Mouse (Mus musculus) CH12.LX (cell line): ENCODE results near the gene Nr1i3. TPM values are rescaled to one million over a fixed set of nuclear protein-coding genes. Genes with fewer than 3 reads are reported as not detected.
A peak's percentile ranks its signal among the peaks of the same experiment; 100 is the strongest.

ENCODE experiments used
- DNase-seq: peaks from one replicate; pipeline ENCODE4 v3.0.0-alpha.2; 2013; ENCODE audit errors: extremely low read depth
- H3K27ac ChIP-seq: 2 replicates; pipeline ENCODE4 v1.5.1; 2012; ENCODE audit warnings: low read depth, mild to moderate bottlenecking, control low read depth, moderate library complexity; ENCODE audit not compliant: insufficient read depth
- H3K27me3 ChIP-seq: replicated peaks from 2 replicates; pipeline ENCODE3; 2012; ENCODE audit warnings: inconsistent platforms
- H3K36me3 ChIP-seq, 2 experiments: replicated peaks in 1 of 2; 2 replicates each; pipeline versions ENCODE3 to v1.6.1; 2012; ENCODE audit warnings: inconsistent platforms in 1 of 2, low read length in 1 of 2, mild to moderate bottlenecking in 1 of 2, mixed read lengths in 1 of 2, moderate library complexity in 1 of 2; ENCODE audit not compliant: control insufficient read depth in 1 of 2, insufficient read depth in 1 of 2
- H3K4me1 ChIP-seq, 2 experiments: 2 replicates each; pipeline ENCODE4 v1.6.1; 2012; ENCODE audit warnings: inconsistent platforms in 1 of 2, moderate library complexity in 1 of 2; ENCODE audit not compliant: insufficient read depth in 2 of 2, control insufficient read depth in 1 of 2
- H3K4me2 ChIP-seq: 2 replicates; pipeline ENCODE4 v1.6.1; 2012; ENCODE audit warnings: low read depth, mild to moderate bottlenecking, control low read depth; ENCODE audit not compliant: poor library complexity, insufficient read depth, severe bottlenecking
- H3K4me3 ChIP-seq, 3 experiments: fragments of 150-350 bp in 1 of 3; sonication (generic) in 1 of 3; replicated peaks in 1 of 3; 2 replicates each; pipeline versions ENCODE3 to v1.5.1; 2011 to 2012; ENCODE audit warnings: low read depth in 2 of 3, low read length in 2 of 3, mild to moderate bottlenecking in 2 of 3, moderate library complexity in 2 of 3, control low read depth in 1 of 3, improper control_type of control experiment in 1 of 3, inconsistent platforms in 1 of 3, mixed read lengths in 1 of 3; ENCODE audit not compliant: poor library complexity in 1 of 3
- H3K79me2 ChIP-seq: replicated peaks from 2 replicates; pipeline ENCODE4 v1.6.1; 2012; ENCODE audit warnings: mild to moderate bottlenecking, moderate library complexity; ENCODE audit not compliant: control insufficient read depth, poor library complexity, insufficient read depth, severe bottlenecking; ENCODE audit errors: extremely low read depth
- H3K9ac ChIP-seq: 2 replicates; pipeline ENCODE4 v1.6.1; 2012; ENCODE audit warnings: low read depth, mild to moderate bottlenecking, control low read depth, moderate library complexity; ENCODE audit not compliant: insufficient read depth
- H3K9me3 ChIP-seq: replicated peaks from 2 replicates; pipeline ENCODE3; 2012; ENCODE audit warnings: low read length, inconsistent platforms, mixed read lengths
- BHLHE40 ChIP-seq: IDR thresholded peaks from 2 replicates; pipeline ENCODE4 v1.6.1; 2011; ENCODE audit warnings: mild to moderate bottlenecking, low read depth, low read length, improper control_type of control experiment
- CHD2 ChIP-seq: IDR thresholded peaks from 2 replicates; pipeline ENCODE4 v1.6.1; 2011; ENCODE audit warnings: low read length, improper control_type of control experiment
- CTCF ChIP-seq, 2 experiments: IDR thresholded peaks in 1 of 2; conservative IDR thresholded peaks in 1 of 2; 2 replicates each; pipeline ENCODE4 v1.5.1; 2011 to 2012; ENCODE audit warnings: low read depth in 2 of 2, low read length in 2 of 2, improper control_type of control experiment in 1 of 2, inconsistent platforms in 1 of 2, mild to moderate bottlenecking in 1 of 2, moderate library complexity in 1 of 2
- E2F4 ChIP-seq: IDR thresholded peaks from 2 replicates; pipeline ENCODE4 v1.6.1; 2011; ENCODE audit warnings: low read depth, low read length, improper control_type of control experiment; ENCODE audit not compliant: insufficient replicate concordance
- ELF1 ChIP-seq: IDR thresholded peaks from 2 replicates; pipeline ENCODE4 v1.6.1; 2014; ENCODE audit warnings: low read depth, mild to moderate bottlenecking, inconsistent platforms, low read length, improper control_type of control experiment
- GABPA ChIP-seq: IDR thresholded peaks from 2 replicates; pipeline ENCODE4 v1.6.1; 2012; ENCODE audit warnings: low read depth, low read length, improper control_type of control experiment, inconsistent platforms; ENCODE audit not compliant: insufficient replicate concordance
- HCFC1 ChIP-seq: IDR thresholded peaks from 2 replicates; pipeline ENCODE4 v1.6.1; 2012; ENCODE audit warnings: low read depth, mild to moderate bottlenecking, inconsistent platforms, low read length, improper control_type of control experiment
- IRF4 ChIP-seq: IDR thresholded peaks from 2 replicates; pipeline ENCODE4 v1.6.1; 2014; ENCODE audit warnings: low read depth, mild to moderate bottlenecking, inconsistent platforms, low read length, improper control_type of control experiment
- KAT2A ChIP-seq: IDR thresholded peaks from 2 replicates; pipeline ENCODE4 v1.6.1; 2012; ENCODE audit warnings: low read length, improper control_type of control experiment, inconsistent platforms; ENCODE audit not compliant: insufficient replicate concordance
- MAFK ChIP-seq: IDR thresholded peaks from 2 replicates; pipeline ENCODE4 v1.6.1; 2011; ENCODE audit warnings: low read length, improper control_type of control experiment; ENCODE audit not compliant: insufficient replicate concordance
- MAX ChIP-seq: IDR thresholded peaks from 2 replicates; pipeline ENCODE4 v1.6.1; 2011; ENCODE audit warnings: low read length, improper control_type of control experiment
- MAZ ChIP-seq: IDR thresholded peaks from 2 replicates; pipeline ENCODE4 v1.6.1; 2012; ENCODE audit warnings: low read depth, mild to moderate bottlenecking, inconsistent platforms, low read length, improper control_type of control experiment, moderate library complexity
- MEF2A ChIP-seq: IDR thresholded peaks from 2 replicates; pipeline ENCODE4 v1.6.1; 2014; ENCODE audit warnings: low read depth, mild to moderate bottlenecking, inconsistent platforms, low read length, improper control_type of control experiment, borderline replicate concordance
- MXI1 ChIP-seq: IDR thresholded peaks from 2 replicates; pipeline ENCODE4 v1.6.1; 2011; ENCODE audit warnings: mild to moderate bottlenecking, low read depth, low read length, improper control_type of control experiment
- MYC ChIP-seq: IDR thresholded peaks from 2 replicates; pipeline ENCODE4 v1.6.1; 2011; ENCODE audit warnings: low read depth, mild to moderate bottlenecking, improper control_type of control experiment, low read length
- NELFE ChIP-seq: IDR thresholded peaks from 2 replicates; pipeline ENCODE4 v1.6.1; 2011; ENCODE audit warnings: low read depth, low read length, improper control_type of control experiment
- NRF1 ChIP-seq: IDR thresholded peaks from 2 replicates; pipeline ENCODE4 v1.6.1; 2014; ENCODE audit warnings: low read depth, mild to moderate bottlenecking, inconsistent platforms, low read length, improper control_type of control experiment, moderate library complexity
- PAX5 ChIP-seq: IDR thresholded peaks from 2 replicates; pipeline ENCODE4 v1.6.1; 2012; ENCODE audit warnings: low read length, inconsistent platforms, mixed read lengths
- POLR2AphosphoS2 ChIP-seq: IDR thresholded peaks from 2 replicates; pipeline ENCODE4 v1.6.1; 2011; ENCODE audit warnings: low read depth, low read length, improper control_type of control experiment
- RCOR1 ChIP-seq: conservative IDR thresholded peaks from 2 replicates; pipeline ENCODE4 v1.6.1; 2012; ENCODE audit warnings: low read depth, mild to moderate bottlenecking, inconsistent platforms, low read length, improper control_type of control experiment
- SIN3A ChIP-seq: IDR thresholded peaks from 2 replicates; pipeline ENCODE4 v1.6.1; 2012; ENCODE audit warnings: low read length, improper control_type of control experiment, inconsistent platforms
- SMC3 ChIP-seq: IDR thresholded peaks from 2 replicates; pipeline ENCODE4 v1.6.1; 2011; ENCODE audit warnings: low read depth, low read length, improper control_type of control experiment
- TBP ChIP-seq: conservative IDR thresholded peaks from 2 replicates; pipeline ENCODE4 v1.6.1; 2011; ENCODE audit warnings: low read depth, low read length, improper control_type of control experiment
- TCF12 ChIP-seq: IDR thresholded peaks from 2 replicates; pipeline ENCODE4 v1.6.1; 2014; ENCODE audit warnings: low read depth, mild to moderate bottlenecking, inconsistent platforms, low read length, improper control_type of control experiment
- UBTF ChIP-seq: IDR thresholded peaks from 2 replicates; pipeline ENCODE4 v1.6.1; 2012; ENCODE audit warnings: low read depth, mild to moderate bottlenecking, inconsistent platforms, low read length, improper control_type of control experiment, moderate library complexity
- USF1 ChIP-seq: IDR thresholded peaks from 2 replicates; pipeline ENCODE4 v1.6.1; 2014; ENCODE audit warnings: low read depth, mild to moderate bottlenecking, inconsistent platforms, low read length, improper control_type of control experiment
- USF2 ChIP-seq: conservative IDR thresholded peaks from 2 replicates; pipeline ENCODE4 v1.6.1; 2011; ENCODE audit warnings: low read depth, low read length, improper control_type of control experiment
- ZKSCAN1 ChIP-seq: IDR thresholded peaks from 2 replicates; pipeline ENCODE4 v1.6.1; 2012; ENCODE audit warnings: low read depth, inconsistent platforms, low read length, improper control_type of control experiment, borderline replicate concordance
- ZMIZ1 ChIP-seq: IDR thresholded peaks from 2 replicates; pipeline ENCODE4 v1.6.1; 2012; ENCODE audit warnings: low read depth, mild to moderate bottlenecking, inconsistent platforms, low read length, improper control_type of control experiment
- ZNF384 ChIP-seq: IDR thresholded peaks from 2 replicates; pipeline ENCODE4 v1.6.1; 2012; ENCODE audit warnings: low read depth, low read length, improper control_type of control experiment, inconsistent platforms
- dilution Hi-C: fragments of 300-500 bp; cut with MboI; formaldehyde crosslinking; loops from 2 replicates; pipeline ENCODE4 v1.14.3; 2020; ENCODE audit warnings: low sequenced_read_pairs; ENCODE audit not compliant: extremely low pct_unique_long_range_greater_than_20kb, extremely low pct_ligation_motif_present
- in situ Hi-C: fragments of 300-500 bp; cut with MboI; formaldehyde crosslinking; loops from 3 replicates; pipeline ENCODE4 v1.14.3; 2019; ENCODE audit warnings: low sequenced_read_pairs, low pct_ligation_motif_present, low pct_unique_long_range_greater_than_20kb, mixed read lengths
- polyA plus RNA-seq: library from polyadenylated mRNA; unstranded; fragments of >175 nt; gene quantifications from 2 replicates; pipeline ENCODE4 v1.2.1, GENCODE M21; 2012; ENCODE audit warnings: low read depth; ENCODE audit not compliant: insufficient read length
- total RNA-seq, 2 experiments: library from RNA; depleted of rRNA; stranded (reverse); fragments of 300-350 nt in 1 of 2; fragments of >200 nt in 1 of 2; gene quantifications; 2 replicates each; pipeline ENCODE4 v1.2.3; 2012 to 2014

The Nr1i3 gene
- total and polyA plus RNA-seq, 3 experiments = 0.23 to 1.2 TPM; not detected in 1

DNA sequence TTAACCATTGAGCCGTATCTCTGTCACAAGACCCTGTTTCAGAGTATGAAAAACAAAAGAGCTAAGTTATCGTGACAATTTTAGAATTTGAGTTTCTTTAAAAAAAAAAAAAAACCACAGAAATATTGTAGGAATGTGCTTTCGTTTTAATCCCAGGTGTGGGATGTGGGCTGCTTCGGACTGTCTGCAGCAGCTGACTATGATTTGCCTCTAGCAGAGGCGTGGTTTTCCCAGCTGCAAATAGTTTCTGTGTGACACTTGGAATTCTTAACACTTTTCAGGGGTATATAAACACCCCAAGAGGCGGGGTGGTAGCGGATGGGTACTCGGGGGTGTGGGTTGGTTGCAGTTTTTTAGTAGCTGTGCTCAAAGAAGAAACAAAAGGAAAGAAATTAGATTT lies 31.6 kb downstream of the Nr1i3 start:
- in situ Hi-C loops (no loop called here), dilution Hi-C loops (no loop called here)
- no peak for TF ChIP-seq E2F4
- TF ChIP-seq ZKSCAN1 = no peak
- TF ChIP-seq NRF1 = no peak
- no peak for TF ChIP-seq ELF1
- no peak for TF ChIP-seq CTCF (conservative IDR thresholded peaks at IDR 0.05 in 1 of 2, IDR thresholded peaks at IDR 0.05 in 1 of 2; ENCODE audit: low read depth in 2 of 2, low read length in 2 of 2)
- no peak for TF ChIP-seq GABPA
- no peak for TF ChIP-seq USF2
- TF ChIP-seq IRF4 = no peak
- no peak for TF ChIP-seq ZMIZ1
- no peak for TF ChIP-seq MXI1
- H3K9me3 ChIP-seq = no peaks in the 10 kb centered on the region
- H3K4me3 ChIP-seq = no peak overlapping the region
- peaks cover 20% of the 10 kb centered on the region for H3K79me2 ChIP-seq
- H3K36me3 ChIP-seq = peaks cover 39 to 50% of the 10 kb centered on the region in 2 experiments
- DNase-seq = no peak
- peaks cover 11 to 47% of the 10 kb centered on the region in 2 experiments for H3K4me1 ChIP-seq
- no peak overlapping the region for H3K4me2 ChIP-seq
- H3K27ac ChIP-seq = no peak overlapping the region
- H3K27me3 ChIP-seq = no peaks in the 10 kb centered on the region
- no peak overlapping the region for H3K9ac ChIP-seq

- Histone ChIP-seq H3K4me2 (peak overlapping the region; percentile 98), H3K27ac (peak overlapping the region; percentile 54), H3K4me3 (peak overlapping the region; percentile 63 to 93 (median 72)), H3K9me3 (no peaks in the 10 kb centered on the region), H3K9ac (peak overlapping the region; percentile 97), H3K79me2 (peaks cover 20% of the 10 kb centered on the region), H3K36me3 (peaks cover 26 to 35% of the 10 kb centered on the region in 2 experiments), H3K27me3 (no peaks in the 10 kb centered on the region), H3K4me1 (peaks cover 14 to 51% of the 10 kb centered on the region in 2 experiments)
- in situ Hi-C loops (no loop called here), dilution Hi-C loops (no loop called here)
- DNase-seq = peak; percentile 98
- TF ChIP-seq ZKSCAN1 = no peak
- peak; percentile 52 to 88; a peak in 3 of 4 replicates for TF ChIP-seq CTCF (conservative IDR thresholded peaks at IDR 0.05 in 1 of 2, IDR thresholded peaks at IDR 0.05 in 1 of 2; ENCODE audit: low read depth in 2 of 2, low read length in 2 of 2)
- TF ChIP-seq NRF1 = peak; percentile 86
- peak; percentile 98 for TF ChIP-seq KAT2A
- TF ChIP-seq GABPA = peak; percentile 78; the same call in 1 of the 2 replicates
- TF ChIP-seq CHD2 = peak; percentile 58
- TF ChIP-seq RCOR1 = peak; percentile 96
- TF ChIP-seq SMC3 = peak; percentile 35
- TF ChIP-seq NELFE = peak; percentile 92
- TF ChIP-seq MAFK = no peak
- peak; percentile 97 for TF ChIP-seq HCFC1
- TF ChIP-seq POLR2AphosphoS2 = no peak
- TF ChIP-seq MYC = peak; percentile 71; the same call in 1 of the 2 replicates
- TF ChIP-seq PAX5 = no peak
- peak; percentile 82 for TF ChIP-seq TBP
- TF ChIP-seq MAX = peak; percentile 41; the same call in 1 of the 2 replicates
- peak; percentile 80; the same call in 1 of the 2 replicates for TF ChIP-seq MAZ
- TF ChIP-seq TCF12 = peak; percentile 94
- peak; percentile 94 for TF ChIP-seq SIN3A
- 0 out of 2 replicates have a peak, but pooled peaks have one; percentile 22 for TF ChIP-seq BHLHE40
- TF ChIP-seq IRF4 = peak; percentile 73
- no peak for TF ChIP-seq USF1
- TF ChIP-seq MEF2A = peak; percentile 71; the same call in 1 of the 2 replicates
- no peak for TF ChIP-seq UBTF
- no peak for TF ChIP-seq ZNF384
Measured at GRCm38 (mm10) chr1:171246709-171247452, 33.1 kb downstream of the Nr1i3 start.
